Mouse (Mus musculus) liver, embryonic 14.5 days (tissue): Measurements from ENCODE around the gene Cdhr1. TPM values are rescaled to one million over a fixed set of nuclear protein-coding genes. Genes with fewer than 3 reads are reported as not detected.

Experiments used
- ATAC-seq: fragments of 200-750 bp; cut with Nextera tagmentation; 2 replicates; pipeline ENCODE4 v1.8.0; 2017; ENCODE audit warnings: moderate number of reproducible peaks, mild to moderate bottlenecking, moderate library complexity; ENCODE audit not compliant: insufficient read depth
- DNase-seq, 3 experiments: peaks; one replicate each; pipeline ENCODE4 v3.0.0-alpha.2; 2012 to 2013; ENCODE audit warnings: low read depth in 3 of 3, low spot score in 3 of 3
- H3K27ac ChIP-seq: fragments of 300-500 bp; sonication (generic); 2 replicates; pipeline ENCODE4 v1.5.1; 2014; ENCODE audit warnings: moderate library complexity, mild to moderate bottlenecking, control low read depth, inconsistent platforms
- H3K27me3 ChIP-seq: fragments of 300-500 bp; sonication (generic); 2 replicates; pipeline ENCODE4 v1.6.1; 2014; ENCODE audit warnings: mild to moderate bottlenecking, low read length, moderate library complexity; ENCODE audit not compliant: control insufficient read depth, insufficient read depth
- H3K36me3 ChIP-seq: fragments of 300-500 bp; sonication (generic); replicated peaks from 2 replicates; pipeline ENCODE4 v1.6.1; 2014; ENCODE audit warnings: low read depth; ENCODE audit not compliant: control insufficient read depth, insufficient read depth
- H3K4me1 ChIP-seq, 2 experiments: fragments of 200-500 bp in 1 of 2; fragments of 300-500 bp in 1 of 2; sonication (generic) in 1 of 2; replicated peaks; 2 replicates each; pipeline ENCODE4 v1.6.1; 2012 to 2014; ENCODE audit warnings: antibody characterized with exemption in 1 of 2, inconsistent platforms in 1 of 2, low read length in 1 of 2; ENCODE audit not compliant: control insufficient read depth in 2 of 2, insufficient read depth in 2 of 2
- H3K4me2 ChIP-seq: fragments of 300-500 bp; sonication (generic); 2 replicates; pipeline ENCODE4 v1.6.1; 2014; ENCODE audit warnings: low read depth, mild to moderate bottlenecking, control low read depth, moderate library complexity
- H3K4me3 ChIP-seq, 2 experiments: fragments of 200-500 bp in 1 of 2; fragments of 300-500 bp in 1 of 2; sonication (generic) in 1 of 2; 2 replicates each; pipeline ENCODE4 v1.5.1; 2012 to 2014; ENCODE audit warnings: low read depth in 2 of 2, low read length in 2 of 2, mild to moderate bottlenecking in 2 of 2, control low read depth in 1 of 2, inconsistent platforms in 1 of 2, moderate library complexity in 1 of 2; ENCODE audit not compliant: insufficient read depth in 1 of 2
- H3K9ac ChIP-seq: fragments of 300-500 bp; sonication (generic); replicated peaks from 2 replicates; pipeline ENCODE4 v1.6.1; 2014; ENCODE audit warnings: mild to moderate bottlenecking, control low read depth, moderate library complexity
- H3K9me3 ChIP-seq: fragments of 300-500 bp; sonication (generic); 2 replicates; pipeline ENCODE4 v1.6.1; 2016; ENCODE audit warnings: low read length, mixed read lengths; ENCODE audit not compliant: control insufficient read depth
- CTCF ChIP-seq: IDR thresholded peaks from 2 replicates; pipeline ENCODE4 v1.5.1; 2016; ENCODE audit warnings: antibody characterized with exemption, low read depth, control low read depth
- EP300 ChIP-seq: IDR thresholded peaks from 2 replicates; pipeline ENCODE4 v1.6.1; 2016; ENCODE audit warnings: antibody characterized with exemption, low read depth
- WGBS: fragments of 180-500 bp; shearing (Covaris S2); extraction: QIAGEN DNeasy Blood & Tissue Kit; methylation state at CpG from one replicate; pipeline ENCODE4 v1.1.7; 2014; ENCODE audit not compliant: insufficient replicate concordance; 5-methylcytosine and 5-hydroxymethylcytosine counted together
- polyA plus RNA-seq, 2 experiments: library from polyadenylated mRNA; depleted of rRNA in 1 of 2; stranded (reverse) in 1 of 2; unstranded in 1 of 2; fragments of >200 nt; fragmentation: Nextera tagmentation in 1 of 2; extraction: Ambion mirVana in 1 of 2; gene quantifications; 2 replicates each; pipeline versions ENCODE4 v1.2.1 to v1.2.3; 2012 to 2014

The Cdhr1 gene
- polyA plus RNA-seq, 2 experiments, result 0.02 TPM; not detected in 1

DNA sequence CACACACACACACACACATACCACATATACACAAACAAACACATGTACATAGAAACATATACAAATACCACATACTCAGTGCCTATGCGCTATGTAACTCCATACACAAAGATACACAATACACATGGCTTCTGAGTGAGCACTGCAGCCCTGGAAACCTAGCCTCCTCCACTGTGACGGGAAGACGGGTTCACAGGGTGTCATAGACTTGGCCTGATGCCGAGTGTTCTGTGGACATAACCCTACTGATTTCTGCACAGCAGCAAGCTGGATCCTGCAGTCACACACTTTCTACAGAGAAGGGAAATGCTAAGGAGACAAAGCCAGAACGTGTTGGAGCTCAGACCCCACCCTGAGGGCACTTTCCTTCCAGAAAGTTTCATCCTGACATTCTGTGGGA, 6.6 kb upstream of the Cdhr1 start:
- Histone ChIP-seq H3K27me3 (no peaks in the 10 kb centered on the region; the same call in 1 of the 2 replicates), H3K27ac (no peak overlapping the region), H3K9ac (no peak overlapping the region), H3K9me3 (no peaks in the 10 kb centered on the region), H3K4me1 (no peaks in the 10 kb centered on the region), H3K36me3 (no peaks in the 10 kb centered on the region), H3K4me2 (no peak overlapping the region), H3K4me3 (no peak overlapping the region)
- ATAC-seq (no peak), DNase-seq (no peak)
- WGBS, result 49% methylated on average over 5 of the region's 5 CpGs
- no peak for TF ChIP-seq CTCF
- TF ChIP-seq EP300, result no peak

DNA sequence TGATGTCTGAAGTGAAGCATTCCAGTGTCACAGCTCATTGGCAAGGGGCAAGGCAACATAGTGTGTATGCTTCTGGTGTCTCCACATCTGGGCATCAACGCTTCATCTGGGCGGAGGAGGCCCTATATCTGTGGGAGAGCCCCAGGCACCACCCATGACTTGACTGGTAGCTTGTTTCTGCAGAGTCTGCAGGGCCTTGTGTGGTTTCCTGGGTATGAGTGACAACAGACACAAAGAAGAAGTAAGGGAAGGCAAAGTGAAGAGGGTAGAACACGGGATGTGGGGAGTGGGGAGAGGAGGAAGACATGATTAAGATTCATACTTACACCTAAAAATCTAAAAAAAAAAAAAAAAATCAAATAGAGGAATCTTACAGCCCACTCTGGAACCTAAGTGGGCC, 4.3 kb upstream of the Cdhr1 start:
- 29% methylated on average over 3 of the region's 3 CpGs for WGBS
- H3K4me1 ChIP-seq, result no peaks in the 10 kb centered on the region
- H3K27ac ChIP-seq, result no peak overlapping the region
- peaks cover 12% of the 10 kb centered on the region for H3K27me3 ChIP-seq
- H3K9me3 ChIP-seq, result no peaks in the 10 kb centered on the region
- H3K9ac ChIP-seq, result no peak overlapping the region
- no peaks in the 10 kb centered on the region for H3K36me3 ChIP-seq
- DNase-seq, result no peak
- no peak overlapping the region for H3K4me3 ChIP-seq
- no peak overlapping the region for H3K4me2 ChIP-seq
- TF ChIP-seq CTCF, result no peak
- TF ChIP-seq EP300, result no peak
- no peak for ATAC-seq

DNA sequence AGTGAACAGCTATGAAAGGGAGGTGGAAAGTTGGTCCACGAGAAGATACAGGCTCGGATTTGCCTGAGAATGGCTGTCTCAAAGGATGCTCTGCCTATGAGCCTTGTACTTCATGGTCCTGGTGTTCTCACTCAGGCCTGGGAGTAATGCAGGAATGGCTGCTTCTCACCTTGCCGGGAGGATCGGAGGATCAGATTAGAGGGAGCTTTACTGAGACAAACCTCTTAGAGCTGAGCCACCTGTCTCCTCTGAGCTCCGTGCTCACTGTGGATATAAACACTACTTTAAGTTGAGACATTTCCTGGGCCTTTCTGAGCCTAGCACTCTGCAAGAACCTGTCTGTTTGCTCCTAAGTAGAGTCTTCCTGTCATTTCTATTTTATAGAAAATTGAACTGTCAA, 3.4 kb upstream of the Cdhr1 start:
- Histone ChIP-seq H3K4me1 (no peaks in the 10 kb centered on the region), H3K9ac (no peak overlapping the region), H3K9me3 (no peaks in the 10 kb centered on the region), H3K4me2 (no peak overlapping the region), H3K27me3 (peaks cover 12% of the 10 kb centered on the region), H3K27ac (no peak overlapping the region), H3K4me3 (no peak overlapping the region), H3K36me3 (no peaks in the 10 kb centered on the region)
- DNase-seq, result no peak
- TF ChIP-seq CTCF (no peak), EP300 (no peak)
- 43% methylated on average over 5 of the region's 5 CpGs for WGBS
- ATAC-seq, result no peak

DNA sequence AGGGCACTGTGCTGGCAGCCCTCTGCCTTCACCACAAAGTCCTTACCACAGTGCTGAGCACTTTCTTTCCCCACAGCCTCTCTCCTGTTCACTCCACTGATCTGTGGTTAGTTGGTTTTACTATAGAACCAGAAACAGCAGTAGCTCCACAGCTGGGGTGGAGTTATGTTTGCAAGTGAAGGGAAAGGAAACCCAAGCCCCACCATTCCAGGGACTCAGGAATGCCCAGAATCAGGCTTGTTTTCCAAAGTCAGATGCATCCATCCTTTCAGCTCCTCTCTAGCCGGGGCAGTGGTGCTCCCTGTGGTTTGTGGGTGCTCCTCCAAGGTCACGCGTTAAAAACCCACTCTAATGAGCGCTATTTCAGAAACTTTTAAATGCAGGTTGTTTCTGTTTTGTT, 2.6 kb downstream of the Cdhr1 start:
- WGBS, result 61% methylated on average over 4 of the region's 4 CpGs
- TF ChIP-seq CTCF (no peak), EP300 (no peak)
- no peak for ATAC-seq

DNA sequence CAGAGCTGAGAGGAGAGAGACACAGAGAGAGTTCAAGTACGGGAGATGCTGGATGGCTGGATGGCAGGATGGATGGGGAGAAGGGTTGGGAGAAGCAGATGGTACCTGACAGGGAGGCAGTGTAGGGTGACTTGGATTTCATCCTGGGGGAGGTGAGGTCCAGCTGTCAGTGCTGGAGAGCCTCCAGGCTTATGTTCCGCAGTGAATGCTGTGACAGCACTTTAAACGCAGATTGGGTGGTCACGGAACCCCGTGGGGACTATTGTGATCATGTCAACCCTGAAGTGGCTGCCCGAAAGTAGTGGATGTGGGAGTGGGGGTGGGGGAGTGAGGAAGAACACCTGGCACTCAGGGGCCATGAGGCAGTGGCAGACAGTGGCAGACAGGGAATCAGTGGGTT, 3.7 kb downstream of the Cdhr1 start:
- DNase-seq (no peak), ATAC-seq (no peak)
- Histone ChIP-seq H3K27ac (no peak overlapping the region), H3K27me3 (peaks cover 11% of the 10 kb centered on the region), H3K4me1 (no peaks in the 10 kb centered on the region), H3K4me3 (no peak overlapping the region), H3K4me2 (no peak overlapping the region), H3K9me3 (no peaks in the 10 kb centered on the region), H3K9ac (no peak overlapping the region), H3K36me3 (no peaks in the 10 kb centered on the region)
- no peak for TF ChIP-seq CTCF
- no peak for TF ChIP-seq EP300
- 69% methylated on average over 6 of the region's 6 CpGs for WGBS

More for the DNA sequence above, 2.6 kb downstream of the Cdhr1 start:
- H3K9me3 ChIP-seq, result no peaks in the 10 kb centered on the region
- H3K4me2 ChIP-seq, result no peak overlapping the region
- no peak overlapping the region for H3K27ac ChIP-seq
- no peak overlapping the region for H3K4me3 ChIP-seq
- no peaks in the 10 kb centered on the region for H3K4me1 ChIP-seq
- no peak for DNase-seq
- no peak overlapping the region for H3K9ac ChIP-seq
- peaks cover 12% of the 10 kb centered on the region for H3K27me3 ChIP-seq
- H3K36me3 ChIP-seq, result no peaks in the 10 kb centered on the region
